Mouse (Mus musculus): ENCODE measurements around the gene Ubl7.

- TF ChIP-seq CTCF (IDR thresholded peaks at IDR 0.05; ENCODE audit: insufficient read depth, low read length) = no peak
- TF ChIP-seq POLR2A (IDR thresholded peaks at IDR 0.05; ENCODE audit: borderline replicate concordance, extremely low read depth, low read depth, low read length) = no peak
Observed at GRCm38 (mm10) chr9:57931166-57931767, 20.5 kb downstream of the Ubl7 start.

Data from lung, adult 2 months (tissue).